Mouse (Mus musculus) spleen, postnatal 10 days (tissue): Measurements from ENCODE around the gene Dek.

Experiments
- DNase-seq, 2 experiments: peaks; one replicate each; pipeline ENCODE4 v3.0.0; 2021 to 2022; ENCODE audit warnings: low spot score in 2 of 2

Dek gene

DNA sequence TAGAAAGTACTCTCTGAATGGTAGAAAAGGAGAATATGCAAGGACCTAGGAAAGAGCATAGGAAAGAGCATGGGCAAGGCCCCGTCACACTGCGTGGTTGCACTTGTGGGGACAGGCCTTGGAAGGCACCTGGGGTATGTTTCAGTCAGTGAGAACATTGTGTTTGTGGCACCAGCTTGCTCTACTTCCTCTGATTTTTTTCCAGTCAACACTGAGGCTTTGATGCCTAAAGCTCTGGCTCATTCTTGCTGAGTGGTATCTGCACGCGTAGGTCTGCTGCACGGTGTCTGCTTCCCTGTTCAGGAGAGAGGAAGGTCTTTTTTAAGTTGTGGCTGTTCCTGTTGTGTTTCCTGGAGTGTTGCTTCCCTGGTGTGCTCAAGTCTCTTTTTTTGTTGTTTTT is 49.2 kb downstream of the Dek start:
- DNase-seq = no peak

- no peak for DNase-seq
Observed at GRCm38 (mm10) chr13:47056126-47056525, 49.9 kb downstream of the Dek start.

- DNase-seq = no peak
Observed at GRCm38 (mm10) chr13:47053971-47054370, 52.0 kb downstream of the Dek start.

DNA sequence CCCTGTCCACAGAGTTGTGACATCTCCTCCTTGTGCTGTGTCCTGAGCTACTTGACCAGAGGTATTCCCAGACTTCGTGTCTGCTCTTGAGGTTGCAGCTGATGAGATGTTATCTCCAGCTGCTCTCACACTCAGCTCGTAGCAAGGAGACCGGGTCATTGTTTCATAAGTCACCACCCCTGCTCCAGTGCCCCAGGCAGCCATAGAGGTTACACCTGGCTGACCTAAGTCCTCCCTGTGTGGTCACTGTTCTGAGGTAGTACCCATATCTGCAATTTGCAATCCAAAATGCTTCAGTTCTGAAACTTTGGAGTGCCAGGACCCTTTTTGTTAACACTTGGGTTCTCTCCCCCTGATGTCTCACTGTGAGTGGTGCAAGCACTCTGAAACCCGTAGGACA is 56.0 kb downstream of the Dek start:
- DNase-seq = no peak

DNA sequence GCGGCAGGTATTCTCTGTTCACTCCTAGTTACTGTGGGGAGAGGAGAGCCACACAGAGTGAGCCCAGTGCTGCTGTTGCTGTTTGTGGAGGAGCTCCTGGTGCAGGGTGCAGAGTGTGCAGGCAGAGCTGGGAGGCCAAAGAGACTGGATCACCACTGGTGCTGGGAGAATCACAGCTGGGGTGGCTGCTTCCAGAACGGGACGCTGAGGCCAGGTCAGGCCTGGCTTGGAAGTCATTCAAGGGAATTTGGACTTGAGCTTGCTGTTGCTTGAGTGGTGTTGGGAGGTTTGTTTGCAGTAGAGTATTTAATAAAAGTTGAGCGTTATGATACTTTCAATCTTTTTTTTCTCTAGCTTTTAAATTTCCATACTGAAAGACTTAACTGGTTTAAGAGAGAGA is 58.0 kb downstream of the Dek start:
- DNase-seq = no peak

- DNase-seq = peak in 1 of 2 experiments; percentile 45
Observed at GRCm38 (mm10) chr13:47044617-47044947, 61.4 kb downstream of the Dek start, which contains the start of gene Tpmt. TSS of gene Tpmt (minus strand) at chr13:47044737.

GRCm38 (mm10) chr13:47043833-47044616 is 62.0 kb downstream of the Dek start:
- DNase-seq = no peak

DNA sequence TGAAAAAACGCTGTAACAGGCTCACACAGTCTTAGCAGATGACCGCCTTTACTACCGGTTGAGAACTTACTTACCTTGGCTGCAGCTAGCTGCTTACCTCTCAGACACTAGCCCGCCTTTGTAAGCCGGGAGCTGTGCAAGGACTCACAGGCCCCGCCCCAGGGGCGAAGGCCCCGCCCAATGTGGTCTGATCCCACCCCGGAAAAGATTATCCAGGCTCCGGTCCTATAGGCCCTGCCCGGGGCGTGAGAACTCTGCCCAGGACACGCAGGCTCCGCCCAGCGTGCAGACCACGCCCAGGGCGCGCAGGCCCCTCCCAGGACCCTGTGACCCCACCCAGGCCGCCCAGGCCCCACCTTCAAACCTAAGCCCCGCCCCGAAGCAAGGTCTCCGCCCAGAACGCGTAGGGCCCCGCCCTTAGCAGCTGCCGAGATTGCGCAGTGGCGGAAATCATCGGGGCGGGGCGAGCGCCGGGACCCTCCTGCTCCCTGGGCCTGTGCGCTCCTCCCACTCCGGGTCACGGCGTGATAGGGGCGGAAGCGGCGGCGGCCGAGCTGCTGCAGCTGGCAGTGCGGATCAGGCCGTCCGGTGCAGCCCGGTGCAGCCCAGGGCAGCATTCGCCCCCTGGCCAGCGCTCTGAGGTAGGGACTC is 62.8 kb downstream of the Dek start, which contains the start of gene Kdm1b:
Kdm1b (plus strand) TSS at position 470 of the 651 bp plus-strand sequence.
- peak; percentile 98 for DNase-seq

DNA sequence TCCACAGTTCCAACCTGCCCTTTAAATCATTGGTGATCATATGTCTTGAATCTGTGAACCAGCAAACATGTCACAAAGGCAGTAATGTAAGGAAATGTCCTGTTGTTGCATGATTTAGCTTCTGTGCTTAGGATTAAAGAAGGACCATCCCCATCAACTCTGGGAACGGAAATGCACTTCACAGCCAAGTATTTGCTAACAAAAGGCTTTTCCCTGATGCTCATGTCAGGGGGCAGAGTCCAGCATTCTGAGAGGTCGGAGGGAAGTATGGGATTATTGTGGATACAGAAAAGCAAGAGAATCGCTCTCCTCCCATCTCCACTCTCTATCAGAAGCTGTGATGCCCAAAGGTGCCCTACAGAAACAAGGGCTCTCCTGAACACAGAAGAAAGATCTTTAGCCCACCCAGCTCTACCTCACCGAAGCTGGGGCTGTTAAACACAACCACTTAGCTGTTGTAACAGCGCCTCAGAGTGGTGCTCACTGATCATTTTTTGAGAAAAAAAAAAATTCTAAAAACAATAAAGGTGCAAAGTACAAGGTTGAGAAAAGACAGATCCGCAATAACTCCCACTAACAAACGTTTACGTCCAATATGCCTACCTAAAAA is 63.9 kb downstream of the Dek start:
- no peak for DNase-seq

DNA sequence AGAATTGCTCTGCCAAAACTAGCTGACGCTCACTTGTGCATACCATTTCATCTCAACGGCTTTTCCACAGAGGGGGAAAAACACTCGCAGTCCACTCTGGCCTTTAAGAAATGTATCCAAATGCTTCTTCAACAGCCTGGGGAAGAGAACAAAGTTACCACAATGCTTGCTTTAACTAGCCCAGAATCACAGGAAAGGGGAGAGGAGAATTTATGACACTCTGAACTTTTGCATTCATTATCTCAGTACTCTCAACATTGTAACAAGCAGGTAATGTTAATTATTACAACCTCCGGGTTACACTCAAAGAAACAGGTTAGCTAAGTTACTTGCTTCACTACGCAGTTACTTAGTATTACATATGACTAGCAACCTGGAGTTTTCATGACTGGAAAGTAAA is 65.9 kb downstream of the Dek start:
- DNase-seq = no peak

- no peak for DNase-seq
Observed at GRCm38 (mm10) chr13:47037946-47038345, 68.1 kb downstream of the Dek start.
